Mouse (Mus musculus) liver, embryonic 14.5 days (tissue): Measurements from ENCODE around the gene Kcnq1.

ENCODE experiments used
- CTCF ChIP-seq: IDR thresholded peaks from 2 replicates; pipeline ENCODE4 v1.5.1; 2016; ENCODE audit warnings: antibody characterized with exemption, low read depth, control low read depth
- EP300 ChIP-seq: IDR thresholded peaks from 2 replicates; pipeline ENCODE4 v1.6.1; 2016; ENCODE audit warnings: antibody characterized with exemption, low read depth

GRCm38 (mm10) chr7:143415070-143415469, 308.9 kb downstream of the Kcnq1 start:
- TF ChIP-seq CTCF (no peak), EP300 (no peak)
